ENCODE assay signal across 9 mouse cellular contexts in the genomic region with DNA sequence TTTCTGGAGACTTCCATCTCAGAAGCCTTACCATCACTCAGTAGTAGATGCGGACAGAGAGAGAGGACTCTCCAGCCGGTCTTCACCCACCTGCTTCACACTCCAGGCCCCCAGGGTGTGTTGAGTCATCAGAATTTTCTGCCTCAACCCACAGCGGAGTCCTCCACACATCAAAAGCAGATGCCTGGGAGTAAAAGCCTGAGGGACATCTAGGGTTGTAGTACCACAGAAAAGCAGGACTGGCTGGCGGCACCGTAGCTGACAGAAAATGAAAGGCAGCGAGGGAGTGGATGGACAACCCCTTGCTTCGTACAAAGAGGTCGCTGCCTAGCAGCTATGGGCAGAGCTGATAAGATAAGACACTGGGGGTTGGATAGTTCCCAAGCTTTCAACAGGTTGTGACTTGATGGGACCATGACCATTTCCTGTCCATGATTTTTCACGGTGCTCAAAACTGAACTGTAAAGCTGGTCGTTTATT. TPM values are rescaled to one million over a fixed set of nuclear protein-coding genes. Genes with fewer than 3 reads are reported as not detected.
A peak's percentile ranks its signal among the peaks of the same experiment; 100 is the strongest.
DNase-seq lines count a peak whose midpoint lies in the region; ATAC-seq lines count a peak whose summit lies in the region.
"Had no signal": no experiment of that assay in that cellular context is flagged by ENCODE, and none has a peak within 500 bp of the region (broad histone marks: within the 10 kb centered on the region; RNA-seq: fewer than 3 reads in every experiment).

No protein-coding gene starts in this region.

- no peaks in the 10 kb centered on the region for H3K9me3 ChIP-seq in heart, embryonic 10.5 days
- no peaks in the 10 kb centered on the region for H3K9me3 ChIP-seq in limb, embryonic 11.5 days (ENCODE audit: control insufficient read depth, low read length)
- H3K9me3 ChIP-seq in stomach, embryonic 16.5 days (replicated peaks; ENCODE audit: control insufficient read depth, low read length), result no peaks in the 10 kb centered on the region

- WGBS in heart, embryonic 10.5 days, result 13% methylated on average over 10 of the region's 10 CpGs
- 22% methylated on average over 10 of the region's 10 CpGs for WGBS in limb, embryonic 11.5 days
- 43% methylated on average over 10 of the region's 10 CpGs for WGBS in stomach, embryonic 16.5 days

- no peak for DNase-seq in heart, embryonic 10.5 days (ENCODE audit: low spot score)
- no peak for DNase-seq in heart, postnatal 36 days
- DNase-seq in right cerebral cortex, adult 18-20 months, result peak; percentile 49
- no peak for DNase-seq in right cerebral cortex, postnatal 14 days
- peak; percentile 59 for DNase-seq in limb, embryonic 11.5 days (ENCODE audit: low spot score)
- DNase-seq in cerebellum, postnatal 14 days, result no peak
- DNase-seq in kidney, adult 11 months, result no peak
- DNase-seq: gastrocnemius, postnatal 36 days had no signal

- no peak for ATAC-seq in limb, embryonic 11.5 days (ENCODE audit: insufficient number of reproducible peaks, low FRiP score, low TSS enrichment, low read depth)
- no peak for ATAC-seq in stomach, embryonic 16.5 days (ENCODE audit: insufficient read depth, low FRiP score)

- peak overlapping the region; percentile 81 for H3K4me3 ChIP-seq in heart, embryonic 10.5 days
- H3K4me3 ChIP-seq in limb, embryonic 11.5 days (ENCODE audit: low read depth, low read length), result peak overlapping the region; percentile 94
- no peak overlapping the region for H3K4me3 ChIP-seq in stomach, embryonic 16.5 days (replicated peaks; ENCODE audit: low read length)

- intact Hi-C loops in heart, postnatal 36 days (cut with DNase I), result loop anchor here (5.0 kb wide), 1 partner anchor 137 kb away; no protein-coding TSS in a partner anchor

- H3K27ac ChIP-seq in heart, embryonic 10.5 days, result peak overlapping the region; percentile 91; the same call in 1 of the 2 replicates
- peak overlapping the region; percentile 94 for H3K27ac ChIP-seq in limb, embryonic 11.5 days (replicated peaks; ENCODE audit: low read depth, low read length)
- peak overlapping the region; percentile 95 for H3K27ac ChIP-seq in stomach, embryonic 16.5 days (ENCODE audit: low read length)

- peak overlapping the region; percentile 77 for H3K4me2 ChIP-seq in limb, embryonic 11.5 days (ENCODE audit: low read depth, severe bottlenecking)
- peak overlapping the region; percentile 89 for H3K4me2 ChIP-seq in stomach, embryonic 16.5 days (ENCODE audit: low read depth, low read length)

- H3K27me3 ChIP-seq in heart, embryonic 10.5 days (ENCODE audit: insufficient read depth, poor library complexity, severe bottlenecking), result no peaks in the 10 kb centered on the region
- no peaks in the 10 kb centered on the region for H3K27me3 ChIP-seq in limb, embryonic 11.5 days (ENCODE audit: control insufficient read depth, insufficient read depth, low read length)
- no peaks in the 10 kb centered on the region for H3K27me3 ChIP-seq in stomach, embryonic 16.5 days (ENCODE audit: control insufficient read depth, insufficient read depth, low read length)

- H3K4me1 ChIP-seq in heart, embryonic 10.5 days, result peaks cover 13% of the 10 kb centered on the region
- H3K4me1 ChIP-seq in limb, embryonic 11.5 days (ENCODE audit: control insufficient read depth, insufficient read depth, low read length), result peaks cover 19% of the 10 kb centered on the region
- peaks cover 15% of the 10 kb centered on the region for H3K4me1 ChIP-seq in stomach, embryonic 16.5 days (ENCODE audit: control insufficient read depth, insufficient read depth, low read length)

- peak overlapping the region; percentile 96; the same call in 1 of the 2 replicates for H3K9ac ChIP-seq in limb, embryonic 11.5 days (ENCODE audit: low read length)
- H3K9ac ChIP-seq in stomach, embryonic 16.5 days (ENCODE audit: low read length), result peak overlapping the region; percentile 93

- no peaks in the 10 kb centered on the region for H3K36me3 ChIP-seq in heart, embryonic 10.5 days
- H3K36me3 ChIP-seq in limb, embryonic 11.5 days (ENCODE audit: control insufficient read depth, insufficient read depth, low read length), result peaks cover 2% of the 10 kb centered on the region; the same call in 1 of the 2 replicates
- no peaks in the 10 kb centered on the region for H3K36me3 ChIP-seq in stomach, embryonic 16.5 days (ENCODE audit: control insufficient read depth, insufficient read depth, low read length)

RNA-seq across cellular contexts. Expression of a gene that starts 0.7 kb away (rescaled TPM):
- 24.7 and 38.7 TPM in 2 replicates for polyA plus RNA-seq in heart, embryonic 10.5 days (2016; fragmentation: Nextera tagmentation; extraction: Ambion mirVana)
- 10 to 100 TPM in 1 of 2 experiments, 1 to 10 TPM in 1; 9.4 to 10.9 TPM for total RNA-seq in heart, postnatal 36 days (2021)
- 256 and 263 TPM in 2 replicates for polyA plus RNA-seq in limb, embryonic 11.5 days (2014; fragmentation: Nextera tagmentation; extraction: Ambion mirVana)
- 76.6 and 79.4 TPM in 2 replicates for polyA plus RNA-seq in stomach, embryonic 16.5 days (2015; fragmentation: Nextera tagmentation; extraction: Ambion mirVana)

Comparison
In these comparisons a context has a peak if more than half of its experiments do, and no peak if none do; other contexts are left out.
1. DNase-seq: peak in right cerebral cortex, adult 18-20 months (single experiment) and limb, embryonic 11.5 days (single experiment); none in heart, embryonic 10.5 days (single experiment), heart, postnatal 36 days (0 of 2), right cerebral cortex, postnatal 14 days (single experiment), cerebellum, postnatal 14 days (0 of 2) and kidney, adult 11 months (single experiment).
2. Peak in every context shown above with its lines, with median percentiles within 50 percentile points of each other: H3K27ac ChIP-seq.